Mouse (Mus musculus) C2C12 (cell line): ENCODE results near the gene Duxbl3.

Experiments used
- CTCF ChIP-seq: IDR thresholded peaks from one replicate; pipeline ENCODE4 v1.5.1; 2011; ENCODE audit not compliant: control insufficient read depth, insufficient read depth, insufficient read length
- MAX ChIP-seq: IDR thresholded peaks from one replicate; pipeline ENCODE4 v1.6.1; 2011; ENCODE audit warnings: mild to moderate bottlenecking, control low read depth

GRCm38 (mm10) chr14:26303111-26303510 is 45.3 kb downstream of the Duxbl3 start:
- peak; percentile 25 for TF ChIP-seq CTCF
- TF ChIP-seq MAX, result no peak
